Mouse (Mus musculus): ENCODE measurements around the gene Frmd4a.
A peak's percentile ranks its signal among the peaks of the same experiment; 100 is the strongest.

The Frmd4a gene

DNA sequence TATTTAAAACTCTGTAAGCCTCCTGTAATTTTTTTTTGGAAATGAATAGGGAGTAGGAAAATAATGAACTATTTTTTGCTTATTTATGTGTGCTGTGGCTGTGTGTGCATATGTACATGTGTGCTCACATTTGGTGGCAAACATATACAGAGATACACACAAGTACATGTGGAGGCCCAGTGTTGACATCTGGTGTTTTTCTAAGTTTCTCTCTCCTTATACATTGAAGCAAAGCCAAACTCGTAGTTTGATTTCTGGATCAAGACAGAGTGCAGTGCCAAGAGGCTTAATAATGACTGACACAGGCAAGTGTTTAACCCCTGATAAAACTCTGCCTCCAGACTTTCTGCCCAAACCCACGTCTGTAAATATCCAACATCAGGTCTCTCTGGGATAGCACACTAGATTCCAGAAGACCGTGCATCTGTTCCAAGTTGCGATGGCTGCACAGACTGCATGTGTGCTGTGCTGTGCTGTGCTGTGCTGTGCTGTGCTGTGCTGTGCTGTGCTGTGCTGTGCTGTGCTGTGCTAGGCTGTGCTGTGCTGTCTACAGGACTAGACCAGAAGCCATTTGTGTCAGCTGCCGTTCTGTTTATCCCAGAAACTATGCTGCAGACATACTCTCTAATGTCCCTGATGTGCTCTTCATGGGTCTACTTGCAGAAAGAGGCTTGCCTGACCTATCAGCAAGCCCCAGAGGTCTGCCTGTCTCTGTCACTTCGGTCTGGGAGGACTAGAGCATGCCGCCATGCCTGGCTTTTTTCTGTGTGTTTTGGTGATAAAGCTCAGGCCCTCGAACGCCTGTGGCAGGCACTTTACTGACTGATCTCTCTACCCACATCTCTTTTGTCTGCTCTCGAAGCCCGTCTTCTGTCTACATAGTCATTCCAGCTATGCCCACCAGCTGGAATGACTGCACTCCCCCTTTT lies 437.8 kb downstream of the Frmd4a start:
- no peak for DNase-seq

- no peak for DNase-seq
These were observed 443.4 kb downstream of the Frmd4a start for GRCm38 (mm10) chr2:4460897-4461296.

DNA sequence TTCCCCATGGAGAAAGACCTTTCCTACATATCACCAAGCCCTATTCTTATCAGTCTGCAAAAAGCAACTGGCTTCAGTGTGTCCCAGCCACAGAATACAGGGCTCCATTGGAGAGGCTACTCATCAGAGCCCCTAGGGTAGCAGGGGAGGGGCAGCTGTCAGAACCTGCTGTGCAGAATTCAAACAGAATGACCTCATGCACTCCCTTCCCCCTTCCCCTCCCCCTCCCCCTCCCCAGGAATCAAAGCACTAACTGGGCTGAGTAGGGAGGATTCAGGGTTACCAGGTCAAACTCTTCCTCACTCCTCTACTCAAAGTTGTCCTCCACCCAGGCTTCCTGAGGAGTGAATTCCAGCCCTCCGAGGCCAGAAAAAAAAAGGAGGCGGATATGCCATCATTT lies 444.0 kb downstream of the Frmd4a start:
- no peak for DNase-seq

DNA sequence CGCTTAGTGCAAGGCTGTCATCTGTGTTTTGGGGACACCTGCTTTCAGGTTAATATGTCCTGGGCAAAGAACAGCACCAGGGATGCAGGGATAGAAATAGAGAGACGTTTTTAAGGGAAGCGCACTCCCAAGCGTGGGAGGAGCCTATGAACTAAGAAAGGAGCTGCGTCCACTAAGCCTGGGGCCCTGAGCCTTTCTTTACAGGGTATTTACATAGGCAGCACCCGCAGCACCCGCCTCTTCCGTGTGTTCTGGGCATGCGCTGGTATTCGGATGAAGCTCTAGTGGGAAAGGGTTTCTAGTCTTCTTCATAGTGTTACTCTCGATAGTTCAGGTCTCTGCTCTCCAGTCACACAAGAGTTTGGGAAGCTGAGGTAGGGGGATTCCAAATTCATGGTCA lies 445.0 kb downstream of the Frmd4a start:
- DNase-seq, result no peak

- no peak for DNase-seq
These were observed 448.6 kb downstream of the Frmd4a start for GRCm38 (mm10) chr2:4466084-4466483.

DNA sequence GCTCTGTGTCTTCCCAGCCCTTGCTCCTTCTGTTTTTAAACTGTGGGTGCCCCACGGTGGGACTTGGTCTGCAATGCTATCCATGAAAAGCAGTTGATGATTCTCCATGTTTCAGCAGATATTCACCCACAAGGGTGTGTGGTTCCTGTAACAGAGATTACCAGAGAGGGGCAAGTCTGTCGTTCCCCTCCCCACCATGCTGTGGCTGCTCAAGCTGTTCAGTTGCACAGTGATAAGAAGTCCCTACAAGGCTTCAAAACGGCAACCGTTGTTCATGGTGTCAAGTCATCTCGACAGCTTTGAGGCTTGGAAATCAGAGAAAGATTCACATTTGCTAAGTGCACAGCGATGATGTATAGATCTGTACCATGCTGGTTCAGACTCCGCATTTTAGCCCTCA lies 449.8 kb downstream of the Frmd4a start:
- no peak for DNase-seq

DNA sequence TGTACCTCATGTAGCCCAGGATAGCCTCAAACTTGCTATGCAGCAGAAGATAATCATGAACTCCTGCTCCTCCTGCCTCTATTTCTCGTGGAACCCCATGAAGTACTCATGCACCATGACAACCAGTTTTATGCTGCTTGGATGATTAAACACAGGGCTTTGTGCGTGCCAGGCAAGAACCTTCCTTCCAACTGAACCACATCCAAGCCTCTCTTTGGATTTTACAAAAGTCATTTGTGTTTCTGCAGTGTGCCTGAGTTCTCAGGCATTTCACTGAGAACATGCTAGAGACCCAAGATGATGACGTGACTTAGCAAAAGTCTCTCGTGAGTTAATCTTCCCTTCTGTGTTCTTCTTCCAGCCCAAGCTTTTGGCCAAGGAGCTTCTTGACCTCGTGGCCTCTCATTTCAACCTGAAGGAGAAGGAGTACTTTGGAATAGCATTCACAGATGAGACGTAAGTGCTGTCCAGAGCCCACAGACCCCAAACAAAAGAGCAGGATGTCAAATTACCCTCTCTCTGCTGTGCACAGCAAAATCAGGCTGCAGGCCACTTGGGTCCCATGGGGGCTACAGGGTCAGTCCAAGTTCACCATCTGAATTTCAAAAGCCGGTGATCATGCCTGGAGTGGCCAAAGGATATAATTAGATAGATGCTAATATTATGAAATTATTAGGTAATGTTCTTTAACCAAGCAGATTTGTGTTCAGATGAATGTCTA lies 455.4 kb downstream of the Frmd4a start:
- peak; percentile 12 for DNase-seq

DNA sequence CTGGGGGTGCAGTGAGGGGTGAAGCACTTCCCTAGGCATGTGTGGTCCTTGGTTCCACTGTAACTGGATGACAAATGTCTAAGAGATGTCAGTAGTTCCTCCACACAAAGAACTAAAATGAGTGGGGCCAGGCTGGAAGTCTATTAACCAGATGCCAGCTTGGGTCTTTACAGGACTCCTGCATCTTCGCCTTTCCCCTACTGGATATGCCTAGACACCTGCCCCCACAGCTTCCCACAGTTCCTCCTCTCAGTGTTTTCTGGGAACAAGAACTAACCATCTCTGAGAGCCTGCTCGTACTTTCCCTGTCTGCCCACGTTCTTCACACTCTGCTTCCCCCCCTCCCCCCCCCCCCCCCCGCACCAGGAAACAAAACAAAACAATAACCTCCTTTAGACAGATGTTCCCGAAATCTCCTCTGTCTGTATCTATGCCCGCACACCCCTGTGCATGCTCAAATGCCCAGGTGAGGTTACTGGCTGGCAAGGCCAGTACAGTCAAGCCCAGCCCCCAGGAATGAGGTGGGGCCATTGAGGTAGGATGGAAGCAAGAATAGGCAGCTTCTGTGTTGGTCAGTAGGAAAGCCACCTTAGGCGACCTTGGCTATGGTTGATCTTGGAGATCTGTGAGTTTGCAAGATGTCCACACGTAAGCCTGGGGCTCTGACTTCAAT lies 456.5 kb downstream of the Frmd4a start:
- no peak for DNase-seq

DNA sequence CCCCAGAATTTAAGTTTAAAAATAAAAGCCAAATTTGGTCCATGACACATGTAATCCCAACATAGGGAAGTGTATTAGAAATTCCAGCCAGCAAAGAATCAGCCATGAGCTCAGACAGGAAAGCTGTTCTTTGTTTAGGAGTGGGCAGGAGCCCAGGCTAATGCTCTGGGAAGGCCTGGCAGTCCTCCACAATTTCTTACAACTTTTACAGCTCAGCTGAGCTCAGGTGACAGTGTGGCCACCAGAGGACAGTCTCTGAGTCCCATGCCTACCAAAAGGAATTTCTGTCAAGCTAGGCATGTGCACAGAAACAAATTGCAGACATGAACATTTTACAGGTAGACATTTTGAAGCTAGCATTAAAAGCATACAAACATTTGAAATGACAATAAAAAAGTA lies 457.0 kb downstream of the Frmd4a start:
- peak; percentile 38 for DNase-seq

- DNase-seq, result no peak
These were observed 458.5 kb downstream of the Frmd4a start for GRCm38 (mm10) chr2:4475991-4476390.

DNA sequence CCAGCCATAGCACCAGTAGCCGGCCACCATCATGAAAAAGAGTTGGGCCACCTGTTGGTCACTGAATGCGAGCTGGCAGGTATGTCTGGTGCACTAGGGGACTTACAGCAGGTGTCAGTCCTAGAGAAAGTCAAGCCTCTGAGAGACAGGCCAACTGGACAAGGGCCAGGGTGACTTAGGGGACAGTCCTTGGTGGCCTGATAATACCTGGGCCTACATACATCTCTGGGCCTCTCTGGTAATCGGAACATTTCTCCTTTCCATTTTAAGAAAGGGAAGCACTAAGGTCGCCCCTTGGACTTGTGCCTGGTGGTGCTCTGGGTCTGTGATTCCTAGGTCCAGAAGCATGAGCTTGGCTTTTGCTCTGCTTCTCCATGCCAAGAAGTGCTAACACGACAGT lies 459.1 kb downstream of the Frmd4a start:
- DNase-seq, result no peak

DNA sequence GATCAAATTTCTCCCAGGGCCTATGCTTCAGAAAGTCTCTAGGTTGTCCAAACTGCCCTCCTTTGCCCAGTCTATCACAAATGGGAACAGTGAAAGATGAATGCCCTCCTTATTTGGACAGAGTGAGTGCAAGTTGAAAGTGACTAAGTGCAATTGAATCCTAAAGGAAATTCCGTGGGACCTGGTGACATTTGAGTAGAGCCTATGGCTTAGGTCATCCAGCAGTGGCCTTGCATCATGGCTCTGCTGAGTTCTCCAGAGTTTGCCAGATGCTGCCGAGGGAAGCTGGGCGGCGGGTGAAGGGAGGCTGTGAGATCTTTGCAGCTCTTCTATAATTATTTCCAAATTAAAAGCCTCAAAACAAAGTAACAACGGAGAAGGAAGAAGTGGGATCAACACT lies 459.8 kb downstream of the Frmd4a start:
- DNase-seq, result no peak

DNA sequence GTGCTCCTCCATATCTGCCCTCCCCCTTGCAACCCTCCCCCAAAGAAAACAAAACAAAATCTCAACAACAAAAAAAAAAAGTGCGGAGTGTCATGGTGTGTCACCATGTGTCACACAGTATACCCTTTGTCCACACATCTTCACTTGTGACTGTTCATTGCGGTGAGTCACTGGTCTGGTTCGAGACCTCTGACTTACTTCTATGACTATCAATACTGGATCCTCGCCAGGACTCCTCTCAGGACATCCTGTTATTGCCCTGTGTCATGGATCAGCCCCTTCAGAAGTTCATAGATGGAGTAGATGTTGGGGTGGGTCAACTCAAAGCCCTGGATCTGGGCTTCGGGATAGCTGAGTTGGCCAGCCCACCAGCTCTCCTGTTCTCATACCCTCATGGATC lies 462.7 kb downstream of the Frmd4a start:
- DNase-seq, result no peak

DNA sequence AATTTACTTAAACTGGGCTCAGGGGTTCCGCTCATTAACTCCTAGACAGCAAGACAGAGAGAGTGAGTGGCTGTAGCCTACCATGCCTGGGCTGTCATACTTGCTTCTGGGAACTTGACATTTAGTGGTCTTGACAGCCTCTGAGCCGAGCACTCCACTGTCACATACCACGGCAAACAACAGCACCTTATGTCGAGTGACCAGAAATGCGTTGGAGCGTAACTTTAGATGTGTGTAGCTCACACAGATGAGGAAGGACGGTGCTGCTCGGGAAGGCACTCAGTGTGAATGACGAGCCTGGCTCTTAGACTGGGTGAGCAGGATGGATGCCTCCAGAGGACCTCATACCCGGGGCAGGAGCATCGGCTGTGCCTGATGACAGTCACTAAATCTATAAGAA lies 463.6 kb downstream of the Frmd4a start:
- DNase-seq, result no peak

DNA sequence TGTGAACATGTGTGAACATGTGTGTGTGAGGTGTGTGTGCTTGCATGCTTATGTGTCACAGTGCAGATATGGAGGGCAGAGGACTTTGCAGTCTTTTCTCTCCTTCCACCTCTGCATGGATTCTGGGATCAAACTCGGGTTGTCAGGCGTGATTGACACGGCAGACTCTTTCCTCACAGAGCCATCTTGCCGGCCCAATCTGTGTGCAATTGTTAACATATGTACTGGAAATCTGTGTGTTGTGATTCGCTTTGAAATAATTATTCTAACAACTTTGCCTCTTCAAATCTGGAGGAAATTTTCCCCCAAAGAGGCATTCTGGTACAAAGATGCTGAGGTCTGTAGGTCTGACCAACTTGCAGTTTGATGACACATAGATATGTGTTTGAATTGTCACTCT lies 468.7 kb downstream of the Frmd4a start:
- DNase-seq, result no peak

DNA sequence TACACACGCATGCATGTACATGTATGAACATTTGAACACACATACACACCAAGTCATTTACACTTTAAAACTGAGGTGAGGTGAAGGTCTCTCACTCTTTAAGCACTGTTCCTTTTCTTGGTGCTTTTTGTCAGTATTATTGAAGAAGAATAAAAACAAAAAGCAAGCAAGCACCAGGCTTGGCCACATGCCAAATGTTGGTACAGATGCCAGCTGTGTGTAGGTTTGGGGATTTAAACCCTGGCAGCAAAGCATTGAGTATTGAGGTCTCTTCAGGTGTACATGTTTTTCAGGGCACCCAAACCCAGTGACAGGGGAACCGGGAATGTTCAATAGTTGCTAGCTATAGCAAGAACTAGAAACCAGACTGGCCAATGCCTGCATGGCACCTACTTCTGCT lies 469.8 kb downstream of the Frmd4a start:
- DNase-seq, result no peak

DNA sequence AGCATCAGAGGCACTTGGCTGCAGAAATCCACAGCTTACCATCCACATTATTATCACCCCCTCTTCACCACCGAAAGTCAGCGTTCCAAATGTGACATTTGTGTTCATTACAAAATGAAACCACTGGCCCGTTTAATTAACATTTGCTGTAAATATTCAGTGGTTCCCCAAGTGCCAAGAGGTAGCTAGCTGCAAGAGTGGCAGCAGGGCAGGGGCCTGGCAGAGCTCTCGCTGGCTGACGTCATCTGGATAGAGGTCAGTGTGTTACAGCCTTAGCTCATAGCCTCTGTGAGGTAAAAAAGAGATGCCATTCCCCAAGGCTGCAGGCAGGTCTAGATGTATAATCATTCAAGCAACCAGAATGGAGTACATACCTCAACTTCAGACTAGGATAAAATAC lies 473.3 kb downstream of the Frmd4a start:
- peak; percentile 44 for DNase-seq

- peak; percentile 84 for DNase-seq
These were observed 475.3 kb downstream of the Frmd4a start for GRCm38 (mm10) chr2:4492485-4493481.

- no peak for DNase-seq
These were observed 477.0 kb downstream of the Frmd4a start for GRCm38 (mm10) chr2:4494478-4494877.

DNA sequence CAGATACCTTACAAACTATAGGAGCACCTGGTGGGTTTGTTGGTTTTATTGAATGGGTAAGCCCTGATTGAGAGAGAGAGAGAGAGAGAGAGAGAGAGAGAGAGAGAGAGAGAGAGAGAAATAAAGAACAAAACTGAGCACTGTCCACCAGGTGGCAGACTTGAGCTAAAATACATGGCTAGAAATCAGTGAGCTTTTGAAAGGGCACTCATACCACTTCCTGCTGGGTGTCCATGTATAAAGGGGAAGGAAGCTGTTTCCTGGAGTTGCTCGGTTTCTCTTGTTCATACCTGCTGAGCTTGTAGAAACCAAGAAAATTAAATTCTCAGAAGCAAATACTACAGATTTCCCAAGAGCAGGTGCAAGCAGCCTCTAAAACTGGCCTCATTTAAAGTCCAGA lies 481.7 kb downstream of the Frmd4a start:
- peak; percentile 68 for DNase-seq

- DNase-seq, result no peak
These were observed 482.4 kb downstream of the Frmd4a start for GRCm38 (mm10) chr2:4499916-4500315.
